Mouse (Mus musculus) ES-Bruce4 (cell line): ENCODE data around the gene Gmcl1. TPM values are rescaled to one million over a fixed set of nuclear protein-coding genes. Genes with fewer than 3 reads are reported as not detected.

Source experiments
- H3K27ac ChIP-seq: 2 replicates; pipeline ENCODE4 v1.5.1; 2012; ENCODE audit warnings: low read length, inconsistent platforms; ENCODE audit not compliant: insufficient read depth
- H3K27me3 ChIP-seq: 2 replicates; pipeline ENCODE4 v1.6.1; 2012; ENCODE audit warnings: mild to moderate bottlenecking, low read length, inconsistent platforms; ENCODE audit not compliant: control insufficient read depth, poor library complexity, insufficient read depth, severe bottlenecking
- H3K36me3 ChIP-seq: 2 replicates; pipeline ENCODE4 v1.6.1; 2012; ENCODE audit warnings: inconsistent platforms, mild to moderate bottlenecking, low read length, moderate library complexity; ENCODE audit not compliant: control insufficient read depth, poor library complexity, insufficient read depth, severe bottlenecking
- H3K4me1 ChIP-seq: one replicate; pipeline ENCODE4 v1.8.1; 2011; ENCODE audit warnings: low read length; ENCODE audit not compliant: control insufficient read depth, insufficient read depth
- H3K4me3 ChIP-seq: 2 replicates; pipeline ENCODE4 v1.5.1; 2011; ENCODE audit warnings: low read depth, mild to moderate bottlenecking, low read length
- H3K9ac ChIP-seq: 2 replicates; pipeline ENCODE4 v1.6.1; 2012; ENCODE audit warnings: low read depth, mild to moderate bottlenecking, inconsistent platforms; ENCODE audit not compliant: poor library complexity, severe bottlenecking
- H3K9me3 ChIP-seq: replicated peaks from 2 replicates; pipeline ENCODE4 v1.6.1; 2012; ENCODE audit warnings: mild to moderate bottlenecking, low read length, inconsistent platforms; ENCODE audit not compliant: control insufficient read depth, poor library complexity, insufficient read depth, severe bottlenecking
- CTCF ChIP-seq: IDR thresholded peaks from one replicate; pipeline ENCODE4 v1.8.1; 2011; ENCODE audit warnings: low read depth, low read length
- EP300 ChIP-seq: IDR thresholded peaks from 2 replicates; pipeline ENCODE4 v1.6.1; 2011; ENCODE audit warnings: low read depth, low read length; ENCODE audit not compliant: insufficient read depth
- POLR2A ChIP-seq: IDR thresholded peaks from one replicate; pipeline ENCODE4 v1.8.1; 2011; ENCODE audit warnings: low read length; ENCODE audit not compliant: insufficient read depth
- polyA plus RNA-seq: library from polyadenylated mRNA; stranded (reverse); fragments of >200 nt; gene quantifications from 2 replicates; pipeline ENCODE4 v1.2.4, GENCODE M21; 2011; ENCODE audit warnings: low read depth; ENCODE audit not compliant: missing spikeins, insufficient read depth, insufficient read length

Gene Gmcl1
- polyA plus RNA-seq, 1 experiment = 22.9 TPM

DNA sequence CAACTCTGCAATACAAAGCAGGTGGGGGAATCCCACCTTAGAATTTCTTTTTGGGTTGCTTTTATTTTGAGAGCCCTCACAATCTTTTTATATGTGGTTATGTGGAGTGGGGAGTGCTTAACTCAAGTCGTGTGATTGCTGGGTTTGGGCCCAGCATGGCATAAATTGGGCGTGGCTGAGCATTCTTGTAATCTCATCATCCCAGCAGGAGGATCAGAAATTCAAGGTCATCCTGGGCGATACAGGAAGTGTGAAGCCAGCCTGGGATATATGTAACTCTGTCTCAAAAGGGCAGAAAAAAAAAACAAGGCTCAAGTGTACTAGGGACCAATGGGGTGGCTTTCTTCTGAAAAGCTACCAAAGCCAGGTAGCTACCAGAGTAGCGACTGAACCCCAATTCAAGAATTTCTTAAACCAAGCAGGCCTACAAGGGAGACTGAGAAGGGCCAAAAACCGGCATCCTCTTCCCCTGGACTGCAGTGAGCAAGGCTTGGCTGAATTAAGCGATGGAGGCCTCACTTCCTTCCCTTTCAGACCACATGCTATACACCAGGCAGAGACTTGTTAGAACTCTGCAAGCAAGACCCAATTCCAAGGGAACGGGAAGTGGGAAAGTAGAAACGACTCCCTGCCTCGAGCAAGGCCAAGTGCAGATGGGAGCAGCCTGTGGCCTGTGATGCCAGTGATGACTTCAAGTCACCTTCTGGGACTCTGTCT lies 72.9 kb downstream of the Gmcl1 start:
- no peaks in the 10 kb centered on the region for H3K27me3 ChIP-seq
- no peaks in the 10 kb centered on the region for H3K9me3 ChIP-seq
- H3K36me3 ChIP-seq = no peaks in the 10 kb centered on the region
- H3K4me1 ChIP-seq = no peaks in the 10 kb centered on the region
- no peak overlapping the region for H3K27ac ChIP-seq
- TF ChIP-seq POLR2A (no peak), CTCF (no peak), EP300 (no peak)
- no peak overlapping the region for H3K9ac ChIP-seq
- no peak overlapping the region for H3K4me3 ChIP-seq

DNA sequence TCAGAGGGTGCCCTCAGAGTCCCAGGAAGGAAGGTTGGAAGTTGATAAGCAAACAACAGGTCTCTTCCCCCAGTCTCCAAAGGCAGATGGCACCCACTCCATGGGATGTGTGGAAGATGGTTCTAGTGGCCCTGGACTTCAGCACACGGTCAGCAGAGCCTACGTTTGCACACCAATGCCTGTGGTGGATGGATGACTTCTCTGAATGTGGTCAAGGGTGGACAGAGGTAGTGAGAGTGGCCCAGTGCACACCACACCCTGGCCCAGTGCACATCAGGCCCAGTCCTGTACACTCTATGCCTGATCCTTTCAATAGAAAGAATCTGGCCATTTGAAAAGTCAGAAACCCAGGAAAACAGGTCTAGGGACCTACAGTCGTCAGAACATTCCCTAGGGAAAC lies 74.7 kb downstream of the Gmcl1 start:
- no peaks in the 10 kb centered on the region for H3K9me3 ChIP-seq
- H3K4me3 ChIP-seq = no peak overlapping the region
- no peak for TF ChIP-seq EP300
- no peak for TF ChIP-seq POLR2A
- no peak for TF ChIP-seq CTCF
- no peaks in the 10 kb centered on the region for H3K36me3 ChIP-seq
- H3K27ac ChIP-seq = no peak overlapping the region
- no peak overlapping the region for H3K9ac ChIP-seq
- H3K4me1 ChIP-seq = no peaks in the 10 kb centered on the region
- H3K27me3 ChIP-seq = no peaks in the 10 kb centered on the region

DNA sequence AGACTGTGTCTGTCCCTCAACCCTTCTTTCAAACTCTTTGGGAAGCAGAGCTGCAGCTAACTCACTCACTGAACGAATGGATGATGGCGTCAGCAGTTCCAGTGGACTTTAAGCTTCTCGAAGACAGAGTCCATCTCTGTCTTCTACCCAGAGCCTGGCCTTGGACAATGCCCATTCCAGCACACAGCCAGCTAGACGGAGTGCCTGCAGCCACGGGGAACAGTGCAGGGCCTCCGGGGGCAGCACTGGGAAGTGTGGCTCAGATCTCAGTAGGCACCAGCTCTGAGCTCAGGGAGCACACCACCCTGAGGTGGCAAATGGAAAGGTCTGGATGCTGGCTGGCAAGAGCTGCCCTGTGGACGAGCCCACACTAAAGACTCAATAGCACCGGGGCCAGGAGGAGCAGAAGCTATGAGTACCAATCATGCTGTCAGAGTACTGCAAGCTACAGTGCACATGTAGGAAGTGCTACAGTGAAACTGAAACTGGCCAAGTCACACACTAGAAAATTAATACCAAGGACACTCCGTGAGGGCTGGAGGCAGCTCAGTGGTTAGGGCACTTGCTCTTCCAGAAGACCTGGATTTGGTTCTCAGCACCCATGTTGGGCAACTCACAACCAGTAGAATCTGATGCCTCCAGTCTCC lies 78.8 kb downstream of the Gmcl1 start:
- no peaks in the 10 kb centered on the region for H3K9me3 ChIP-seq
- no peak overlapping the region for H3K27ac ChIP-seq
- no peaks in the 10 kb centered on the region for H3K4me1 ChIP-seq
- no peak overlapping the region for H3K9ac ChIP-seq
- H3K36me3 ChIP-seq = no peaks in the 10 kb centered on the region
- no peaks in the 10 kb centered on the region for H3K27me3 ChIP-seq
- H3K4me3 ChIP-seq = no peak overlapping the region
- no peak for TF ChIP-seq EP300
- no peak for TF ChIP-seq POLR2A
- no peak for TF ChIP-seq CTCF

GRCm38 (mm10) chr6:86653026-86653425 lies 80.2 kb downstream of the Gmcl1 start:
- no peaks in the 10 kb centered on the region for H3K27me3 ChIP-seq
- no peaks in the 10 kb centered on the region for H3K4me1 ChIP-seq
- no peak overlapping the region for H3K27ac ChIP-seq
- no peaks in the 10 kb centered on the region for H3K9me3 ChIP-seq
- H3K4me3 ChIP-seq = no peak overlapping the region
- TF ChIP-seq CTCF = no peak
- TF ChIP-seq POLR2A = no peak
- TF ChIP-seq EP300 = no peak
- H3K36me3 ChIP-seq = no peaks in the 10 kb centered on the region
- no peak overlapping the region for H3K9ac ChIP-seq

DNA sequence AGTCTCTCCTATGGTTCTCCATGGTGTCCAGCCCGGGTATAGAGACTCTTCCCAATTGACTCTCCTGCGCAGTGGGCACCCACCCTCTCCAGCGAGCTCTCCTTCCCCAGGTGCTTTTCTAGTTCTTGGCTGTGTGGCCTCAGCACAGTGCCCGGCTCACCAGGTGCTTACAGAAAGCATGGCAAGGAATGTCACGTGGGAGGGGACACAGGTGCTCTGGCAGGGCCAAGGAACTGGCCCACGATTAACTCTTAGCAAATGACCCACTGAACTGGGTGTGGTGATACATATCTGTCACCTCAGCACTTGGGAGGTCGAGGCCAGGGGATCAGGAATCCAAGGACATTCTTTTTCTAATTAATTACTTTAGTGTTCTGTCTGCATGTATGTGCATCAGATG lies 87.0 kb downstream of the Gmcl1 start:
- Histone ChIP-seq H3K9ac (no peak overlapping the region), H3K27ac (no peak overlapping the region), H3K9me3 (no peaks in the 10 kb centered on the region), H3K27me3 (no peaks in the 10 kb centered on the region), H3K36me3 (no peaks in the 10 kb centered on the region), H3K4me1 (no peaks in the 10 kb centered on the region), H3K4me3 (no peak overlapping the region)
- TF ChIP-seq POLR2A (no peak), EP300 (no peak), CTCF (no peak)

GRCm38 (mm10) chr6:86645551-86645950 lies 87.6 kb downstream of the Gmcl1 start:
- Histone ChIP-seq H3K9ac (no peak overlapping the region), H3K27me3 (no peaks in the 10 kb centered on the region), H3K4me3 (no peak overlapping the region), H3K4me1 (no peaks in the 10 kb centered on the region), H3K27ac (no peak overlapping the region), H3K36me3 (no peaks in the 10 kb centered on the region), H3K9me3 (no peaks in the 10 kb centered on the region)
- no peak for TF ChIP-seq CTCF
- no peak for TF ChIP-seq EP300
- no peak for TF ChIP-seq POLR2A
